Mouse (Mus musculus) bone marrow, adult 2 months (tissue): ENCODE measurements around the gene Gbp7.

Experiments used
- CTCF ChIP-seq: fragments of 200-500 bp; IDR thresholded peaks from 2 replicates; pipeline ENCODE4 v1.5.1; 2011; ENCODE audit warnings: low read length, control low read depth; ENCODE audit not compliant: control insufficient read depth, insufficient read depth
- POLR2A ChIP-seq: fragments of 200-500 bp; IDR thresholded peaks from 2 replicates; pipeline ENCODE4 v1.6.1; 2011; ENCODE audit warnings: low read depth, mild to moderate bottlenecking, control low read depth, low read length, borderline replicate concordance; ENCODE audit not compliant: control insufficient read depth

DNA sequence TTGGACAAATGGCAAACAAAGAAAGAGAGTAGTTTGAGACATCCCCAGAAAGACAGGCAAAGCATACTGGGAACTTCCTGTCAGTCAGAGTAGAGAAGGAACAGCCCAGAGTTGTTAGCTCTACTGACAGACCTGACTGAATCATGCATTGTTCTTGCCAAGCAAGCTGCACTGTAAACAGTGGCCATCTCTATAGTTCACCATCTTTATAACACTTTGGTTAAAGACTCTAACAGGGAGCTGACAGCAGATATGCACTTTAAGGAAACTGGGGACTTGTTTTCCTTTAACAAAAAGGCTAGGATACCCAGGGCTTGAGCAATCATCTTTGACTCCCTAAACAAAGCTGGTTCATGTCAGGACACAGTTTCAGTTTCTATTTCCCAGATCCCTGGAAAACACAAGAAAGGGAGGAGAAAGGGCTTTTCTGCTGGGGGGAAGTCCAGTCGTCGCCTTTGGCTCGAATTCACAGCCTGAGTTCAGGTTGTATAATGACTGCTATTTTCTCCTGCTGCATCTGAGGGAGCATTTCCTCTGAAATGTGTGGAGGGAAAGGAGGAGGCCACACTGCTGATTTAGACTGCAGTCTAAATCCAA lies 29.6 kb downstream of the Gbp7 start, which contains the start of gene Gbp3:
- TF ChIP-seq CTCF (no peak), POLR2A (no peak)
